Mouse (Mus musculus): ENCODE results near the gene Fcgr4. TPM values are rescaled to one million over a fixed set of nuclear protein-coding genes. Genes with fewer than 3 reads are reported as not detected.

Fcgr4 gene
- polyA plus RNA-seq, 1 experiment from 2014 or later, result 1.3 TPM

GRCm38 (mm10) chr1:170985861-170986260 is 32.9 kb upstream of the Fcgr4 start:
- Histone ChIP-seq H3K27me3 (replicated peaks) (peaks cover 16% of the 10 kb centered on the region), H3K4me3 (no peak overlapping the region), H3K9me3 (replicated peaks) (no peaks in the 10 kb centered on the region), H3K4me1 (no peaks in the 10 kb centered on the region), H3K27ac (no peak overlapping the region), H3K36me3 (no peaks in the 10 kb centered on the region), H3K4me2 (no peak overlapping the region), H3K9ac (no peak overlapping the region)
- WGBS (ENCODE audit: insufficient replicate concordance), result 58% methylated on average over 5 of the region's 5 CpGs
- ATAC-seq, result no peak

GRCm38 (mm10) chr1:170989656-170990055 is 29.1 kb upstream of the Fcgr4 start:
- WGBS (ENCODE audit: insufficient replicate concordance), result 60% methylated on average over 9 of the region's 9 CpGs
- Histone ChIP-seq H3K9me3 (replicated peaks) (no peaks in the 10 kb centered on the region), H3K36me3 (no peaks in the 10 kb centered on the region), H3K27me3 (replicated peaks) (peaks cover 16% of the 10 kb centered on the region), H3K4me3 (no peak overlapping the region), H3K27ac (no peak overlapping the region), H3K4me2 (no peak overlapping the region), H3K9ac (no peak overlapping the region), H3K4me1 (no peaks in the 10 kb centered on the region)
- no peak for ATAC-seq

- Histone ChIP-seq H3K9me3 (replicated peaks) (no peaks in the 10 kb centered on the region), H3K27ac (no peak overlapping the region), H3K36me3 (no peaks in the 10 kb centered on the region), H3K4me1 (no peaks in the 10 kb centered on the region), H3K4me2 (no peak overlapping the region), H3K4me3 (no peak overlapping the region), H3K9ac (no peak overlapping the region), H3K27me3 (replicated peaks) (peaks cover 16% of the 10 kb centered on the region)
- ATAC-seq, result no peak
- 46% methylated on average over 5 of the region's 5 CpGs for WGBS (ENCODE audit: insufficient replicate concordance)
Measured at GRCm38 (mm10) chr1:170992550-170992949, 26.2 kb upstream of the Fcgr4 start.

DNA sequence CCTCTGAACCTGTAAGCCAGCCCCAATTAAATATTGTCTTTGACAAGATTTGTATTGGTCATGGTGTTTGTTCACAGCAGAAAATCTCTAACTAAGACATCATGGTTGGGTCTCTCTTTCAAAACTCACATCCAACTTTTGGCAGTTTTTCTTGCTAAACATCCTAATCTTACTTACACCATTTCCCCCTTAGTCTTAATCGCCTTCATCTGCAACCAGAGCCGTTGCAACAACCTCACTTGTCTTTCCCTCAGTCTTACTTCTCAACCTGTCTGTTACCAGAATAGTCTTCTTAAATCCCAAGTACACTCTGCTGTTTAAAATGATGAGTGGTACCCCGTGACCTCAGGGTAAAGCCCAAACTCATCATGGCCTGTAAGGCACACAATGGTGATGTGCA is 22.7 kb upstream of the Fcgr4 start:
- 51% methylated on average over 3 of the region's 3 CpGs for WGBS (ENCODE audit: insufficient replicate concordance)
- ATAC-seq, result no peak
- no peak overlapping the region for H3K4me2 ChIP-seq
- no peaks in the 10 kb centered on the region for H3K36me3 ChIP-seq
- no peaks in the 10 kb centered on the region for H3K9me3 ChIP-seq (replicated peaks)
- H3K4me3 ChIP-seq, result no peak overlapping the region
- H3K4me1 ChIP-seq, result peaks cover 9% of the 10 kb centered on the region; the same call in 1 of the 2 replicates
- no peak overlapping the region for H3K9ac ChIP-seq
- no peak overlapping the region for H3K27ac ChIP-seq
- H3K27me3 ChIP-seq (replicated peaks), result no peaks in the 10 kb centered on the region; the same call in 1 of the 2 replicates

DNA sequence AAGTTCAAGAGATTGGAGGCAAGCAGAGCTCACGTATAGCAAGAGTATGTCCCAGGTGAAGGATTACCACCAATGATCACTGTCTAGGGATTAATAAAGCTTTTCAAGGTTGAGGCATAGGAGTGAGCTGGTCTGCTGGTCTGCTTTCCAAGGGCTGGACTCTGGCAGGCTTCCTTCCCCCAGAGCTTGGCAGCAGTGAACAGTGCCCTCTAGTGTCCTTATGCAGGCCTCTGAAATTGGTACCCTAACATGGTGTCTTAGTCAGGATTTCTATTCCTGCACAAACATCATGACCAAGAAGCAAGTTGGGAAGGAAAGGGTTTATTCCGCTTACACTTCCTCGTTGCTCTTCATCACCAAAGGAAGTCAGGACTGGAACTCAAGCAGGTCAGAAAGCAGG is 22.0 kb upstream of the Fcgr4 start:
- Histone ChIP-seq H3K4me1 (peaks cover 9% of the 10 kb centered on the region; the same call in 1 of the 2 replicates), H3K9ac (no peak overlapping the region), H3K36me3 (no peaks in the 10 kb centered on the region), H3K4me2 (no peak overlapping the region), H3K9me3 (replicated peaks) (no peaks in the 10 kb centered on the region), H3K4me3 (no peak overlapping the region), H3K27ac (no peak overlapping the region), H3K27me3 (replicated peaks) (no peaks in the 10 kb centered on the region; the same call in 1 of the 2 replicates)
- no peak for ATAC-seq
- 30% methylated on average over 3 of the region's 3 CpGs for WGBS (ENCODE audit: insufficient replicate concordance)

GRCm38 (mm10) chr1:170997756-170998655 is 20.7 kb upstream of the Fcgr4 start:
- no peak for ATAC-seq
- H3K27me3 ChIP-seq (replicated peaks), result no peaks in the 10 kb centered on the region; the same call in 1 of the 2 replicates
- peak overlapping the region; percentile 54 for H3K4me2 ChIP-seq
- peaks cover 9% of the 10 kb centered on the region; the same call in 1 of the 2 replicates for H3K4me1 ChIP-seq
- no peaks in the 10 kb centered on the region for H3K36me3 ChIP-seq
- peak overlapping the region; percentile 29 for H3K4me3 ChIP-seq
- H3K27ac ChIP-seq, result peak overlapping the region; percentile 25; the same call in 1 of the 2 replicates
- H3K9me3 ChIP-seq (replicated peaks), result no peaks in the 10 kb centered on the region
- H3K9ac ChIP-seq, result no peak overlapping the region
- WGBS (ENCODE audit: insufficient replicate concordance), result 24% methylated on average over 21 of the region's 21 CpGs

- Histone ChIP-seq H3K9ac (no peak overlapping the region), H3K27ac (no peak overlapping the region), H3K4me3 (no peak overlapping the region), H3K27me3 (replicated peaks) (no peaks in the 10 kb centered on the region; the same call in 1 of the 2 replicates), H3K4me1 (peaks cover 9% of the 10 kb centered on the region; the same call in 1 of the 2 replicates), H3K36me3 (no peaks in the 10 kb centered on the region), H3K4me2 (no peak overlapping the region), H3K9me3 (replicated peaks) (no peaks in the 10 kb centered on the region)
- ATAC-seq, result no peak
Measured at GRCm38 (mm10) chr1:170999811-171000210, 18.9 kb upstream of the Fcgr4 start.

DNA sequence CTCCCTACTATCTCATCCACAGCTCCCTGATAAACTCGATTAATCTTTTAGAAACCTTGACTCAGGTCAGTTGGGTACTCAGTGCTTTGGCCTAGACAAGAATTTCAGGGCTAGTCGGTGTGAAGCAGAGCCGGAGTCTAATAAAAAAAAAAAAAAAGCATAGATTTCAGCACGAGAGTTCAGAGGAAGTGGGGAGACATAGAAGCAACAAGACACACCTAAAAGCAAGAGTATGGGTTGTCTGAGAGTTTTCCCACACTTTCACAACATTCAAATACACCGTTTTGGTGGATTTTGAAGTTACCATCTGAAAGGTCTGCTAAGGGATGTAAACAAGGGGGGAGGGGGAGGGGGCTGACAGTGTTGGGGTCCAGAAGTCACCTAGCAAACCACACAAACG is 13.6 kb upstream of the Fcgr4 start:
- H3K9ac ChIP-seq, result no peak overlapping the region
- no peaks in the 10 kb centered on the region for H3K4me1 ChIP-seq
- H3K9me3 ChIP-seq (replicated peaks), result no peaks in the 10 kb centered on the region
- H3K4me2 ChIP-seq, result no peak overlapping the region
- H3K27me3 ChIP-seq (replicated peaks), result no peaks in the 10 kb centered on the region
- H3K4me3 ChIP-seq, result no peak overlapping the region
- H3K27ac ChIP-seq, result no peak overlapping the region
- H3K36me3 ChIP-seq, result no peaks in the 10 kb centered on the region
- ATAC-seq, result no peak
- 51% methylated on average over 6 of the region's 6 CpGs for WGBS (ENCODE audit: insufficient replicate concordance)

GRCm38 (mm10) chr1:171005586-171005985 is 13.1 kb upstream of the Fcgr4 start:
- no peak for ATAC-seq
- Histone ChIP-seq H3K4me3 (no peak overlapping the region), H3K9ac (no peak overlapping the region), H3K9me3 (replicated peaks) (no peaks in the 10 kb centered on the region), H3K27ac (no peak overlapping the region), H3K27me3 (replicated peaks) (no peaks in the 10 kb centered on the region), H3K36me3 (no peaks in the 10 kb centered on the region), H3K4me1 (no peaks in the 10 kb centered on the region), H3K4me2 (no peak overlapping the region)

DNA sequence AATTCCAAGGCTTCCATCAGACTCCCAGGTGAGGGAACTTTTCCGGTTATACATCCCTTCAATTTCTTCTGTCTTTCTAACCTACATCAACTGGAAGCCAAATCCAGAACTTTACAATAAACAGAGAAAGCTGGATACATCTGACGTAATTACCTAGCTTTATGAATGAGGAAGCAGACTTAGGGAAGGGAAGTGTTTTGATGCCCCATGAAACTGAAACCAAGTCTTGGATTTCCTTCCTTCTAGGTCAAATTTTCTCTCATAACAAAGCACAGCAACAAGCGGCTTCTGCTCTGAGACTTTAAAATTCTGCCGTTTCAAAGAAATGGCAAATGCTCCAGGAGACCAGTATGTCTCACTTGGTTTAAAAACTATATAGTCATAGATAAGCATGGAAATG is 12.4 kb upstream of the Fcgr4 start:
- ATAC-seq, result no peak
- no peak overlapping the region for H3K4me2 ChIP-seq
- H3K36me3 ChIP-seq, result no peaks in the 10 kb centered on the region
- H3K9ac ChIP-seq, result no peak overlapping the region
- no peak overlapping the region for H3K27ac ChIP-seq
- WGBS (ENCODE audit: insufficient replicate concordance), result 55% methylated on average over 4 of the region's 4 CpGs
- H3K4me3 ChIP-seq, result no peak overlapping the region
- H3K27me3 ChIP-seq (replicated peaks), result no peaks in the 10 kb centered on the region
- no peaks in the 10 kb centered on the region for H3K9me3 ChIP-seq (replicated peaks)
- no peaks in the 10 kb centered on the region for H3K4me1 ChIP-seq

GRCm38 (mm10) chr1:171006905-171007304 is 11.8 kb upstream of the Fcgr4 start:
- Histone ChIP-seq H3K4me1 (no peaks in the 10 kb centered on the region), H3K27ac (no peak overlapping the region), H3K27me3 (replicated peaks) (no peaks in the 10 kb centered on the region), H3K9ac (no peak overlapping the region), H3K4me3 (no peak overlapping the region), H3K9me3 (replicated peaks) (no peaks in the 10 kb centered on the region), H3K36me3 (no peaks in the 10 kb centered on the region), H3K4me2 (no peak overlapping the region)
- no peak for ATAC-seq
- WGBS (ENCODE audit: insufficient replicate concordance), result 68% methylated on average over 2 of the region's 2 CpGs

DNA sequence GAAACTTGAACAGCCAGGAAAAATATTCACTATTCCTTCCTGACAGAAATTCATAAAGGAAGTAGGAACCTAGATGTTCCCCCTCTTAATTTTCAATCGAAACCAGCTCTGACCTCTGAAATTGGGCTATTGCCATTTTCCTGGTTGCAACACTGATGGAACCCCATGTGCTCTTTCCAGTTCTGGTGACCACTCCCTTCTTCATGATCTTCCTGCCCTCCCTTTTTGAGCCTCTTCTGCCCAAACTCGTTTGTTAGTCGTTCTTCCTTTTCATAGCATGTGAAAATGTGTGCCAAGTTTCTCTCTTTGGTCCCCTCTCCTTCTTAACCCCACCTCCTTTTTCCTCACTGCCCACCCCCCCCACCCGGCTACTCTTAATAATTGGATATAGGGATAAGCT is 7.0 kb upstream of the Fcgr4 start:
- no peak for ATAC-seq
- Histone ChIP-seq H3K36me3 (no peaks in the 10 kb centered on the region), H3K27me3 (replicated peaks) (no peaks in the 10 kb centered on the region)

More for the DNA sequence above, 7.0 kb upstream of the Fcgr4 start:
- H3K9me3 ChIP-seq (replicated peaks), result no peaks in the 10 kb centered on the region
- no peak overlapping the region for H3K4me2 ChIP-seq
- H3K4me1 ChIP-seq, result no peaks in the 10 kb centered on the region
- 62% methylated on average over 4 of the region's 4 CpGs for WGBS (ENCODE audit: insufficient replicate concordance)
- no peak overlapping the region for H3K4me3 ChIP-seq
- no peak overlapping the region for H3K9ac ChIP-seq
- no peak overlapping the region for H3K27ac ChIP-seq
